Mouse (Mus musculus): ENCODE data around the gene Musk. TPM values are rescaled to one million over a fixed set of nuclear protein-coding genes. Genes with fewer than 3 reads are reported as not detected.

The Musk gene
- polyA plus RNA-seq (2017; shearing (Covaris generic)), result not detected

DNA sequence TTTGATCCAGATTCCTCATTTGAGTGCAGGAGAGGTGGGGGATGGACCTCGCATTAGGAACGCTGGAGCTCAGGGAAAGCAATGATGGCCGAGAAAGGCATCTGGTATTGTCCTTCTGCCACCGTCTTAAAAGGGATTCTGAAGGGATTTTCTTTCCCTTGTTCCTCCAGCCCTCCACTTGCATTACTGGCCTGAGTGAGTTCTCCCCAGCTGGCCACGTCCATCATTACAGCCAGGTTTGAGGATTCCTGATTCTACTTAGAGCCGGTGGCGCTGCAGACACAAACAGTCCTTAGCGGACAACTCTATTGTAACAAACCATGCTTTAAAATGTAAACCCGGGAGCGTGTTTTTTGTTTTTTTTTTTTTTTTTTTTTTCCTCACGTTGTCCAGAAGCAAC is at the start of gene Musk:
Gene Musk, plus strand, starts transcription at position 274 of the 400 bp plus-strand sequence.

Other genes starting within 250 kb of the Musk start
- not detected for gene Svep1, start 79.1 kb upstream of the Musk start, polyA plus RNA-seq (2017; shearing (Covaris generic))